9 mouse cellular contexts compared by ENCODE assay signal in genomic region chr14:47514816-47515453, GRCm38 (mm10). TPM values are rescaled to one million over a fixed set of nuclear protein-coding genes. Genes with fewer than 3 reads are reported as not detected.
DNase-seq lines count a peak whose midpoint lies in the region; TF ChIP-seq lines count a peak whose summit lies in the region.
"Had no signal": no experiment of that assay in that cellular context is flagged by ENCODE, and none has a peak within 500 bp of the region (broad histone marks: within the 10 kb centered on the region; RNA-seq: fewer than 3 reads in every experiment).

No protein-coding gene starts in this region.

- peak overlapping the region; percentile 78 for H3K27ac ChIP-seq in left cerebral cortex, adult 2 months
- H3K27ac ChIP-seq: limb, embryonic 12.5 days had no signal

- intact Hi-C loops in left cerebral cortex, adult 2 months (cut with DNase I): no loop called here

- no peak for DNase-seq in left cerebral cortex, adult 2 months (ENCODE audit: extremely low spot score in 1 of 2, low spot score in 2 of 2)
- no peak for DNase-seq in left cerebral cortex, adult 11 months (ENCODE audit: low spot score)
- DNase-seq in heart, adult 11 months: peak; percentile 96
- DNase-seq in kidney, adult 9 months: peak; percentile 56
- DNase-seq in lung, postnatal 36 days: peak; percentile 76
- DNase-seq in cerebellum, adult 11-12 months: no peak
- no peak for DNase-seq in yolk sac, embryonic 10.5 days (ENCODE audit: low spot score)
- DNase-seq in thymus, postnatal 14 days: no peak

- H3K4me3 ChIP-seq in left cerebral cortex, adult 2 months: no peak overlapping the region
- H3K4me3 ChIP-seq: limb, embryonic 12.5 days had no signal

- no peak for TF ChIP-seq CTCF in left cerebral cortex, adult 2 months (IDR thresholded peaks at IDR 0.05)

RNA-seq across cellular contexts. Expression of gene Atg14, which starts 55.5 kb away (rescaled TPM):
- total RNA-seq in left cerebral cortex, adult 2 months (2021): 10 to 100 TPM; 18.9 to 20.6 TPM

Comparison
In these comparisons a context has a peak if more than half of its experiments do, and no peak if none do; other contexts are left out.
1. DNase-seq: peak in heart, adult 11 months (single experiment), kidney, adult 9 months (single experiment) and lung, postnatal 36 days (single experiment); none in left cerebral cortex, adult 2 months (0 of 2), left cerebral cortex, adult 11 months (single experiment), cerebellum, adult 11-12 months (single experiment), yolk sac, embryonic 10.5 days (single experiment) and thymus, postnatal 14 days (single experiment).